Mouse (Mus musculus) heart, postnatal 25 days (tissue): ENCODE results near the gene Fdx1. TPM values are rescaled to one million over a fixed set of nuclear protein-coding genes. Genes with fewer than 3 reads are reported as not detected.

Experiments used
- DNase-seq: peaks from one replicate; pipeline ENCODE4 v3.0.0; 2022; ENCODE audit warnings: low spot score
- intact Hi-C: fragments of 180-260 bp; cut with DNase I; formaldehyde crosslinking; loops from one replicate; pipeline ENCODE4 v1.15.1; 2025
- total RNA-seq, 2 experiments: library from RNA; stranded (reverse); gene quantifications; 2 replicates each; pipeline ENCODE4 v1.2.3; 2021

Gene Fdx1
- total RNA-seq, 2 experiments from 2014 or later = 105 to 116 TPM

- intact Hi-C loops = no loop called here
- no peak for DNase-seq
Observed at GRCm38 (mm10) chr9:51973846-51974245, 10.5 kb upstream of the Fdx1 start.

- DNase-seq = no peak
- intact Hi-C loops = no loop called here
Observed at GRCm38 (mm10) chr9:51966373-51966772, 3.0 kb upstream of the Fdx1 start.

DNA sequence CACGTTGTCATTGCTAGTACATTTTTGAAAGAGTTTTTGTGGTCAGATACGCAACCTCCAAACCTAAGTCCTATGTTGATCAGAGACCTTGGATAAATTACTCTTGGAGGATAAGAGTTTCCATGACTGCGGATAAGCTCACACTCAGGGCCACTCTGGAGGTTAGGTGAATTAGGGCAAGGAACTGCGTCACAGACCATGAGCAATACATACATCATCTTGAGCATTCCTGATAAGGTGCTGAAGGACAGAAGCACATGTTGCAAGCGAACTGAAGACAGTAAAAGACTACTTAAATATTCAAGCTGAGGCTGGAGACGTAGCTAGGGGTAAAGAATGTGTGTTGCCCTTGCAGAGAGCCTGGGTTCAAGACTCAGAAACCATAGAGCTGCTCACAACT is 754 bp upstream of the Fdx1 start:
- intact Hi-C loops = loop anchor here (5.0 kb wide), 1 partner anchor 203 kb away; the partner anchor contains the start of gene Zc3h12c
- DNase-seq = no peak

GRCm38 (mm10) chr9:51961190-51961909 is 2.0 kb downstream of the Fdx1 start:
- intact Hi-C loops = loop anchor here (5.0 kb wide), 1 partner anchor 206 kb away; the partner anchor contains the start of gene Zc3h12c
- no peak for DNase-seq

DNA sequence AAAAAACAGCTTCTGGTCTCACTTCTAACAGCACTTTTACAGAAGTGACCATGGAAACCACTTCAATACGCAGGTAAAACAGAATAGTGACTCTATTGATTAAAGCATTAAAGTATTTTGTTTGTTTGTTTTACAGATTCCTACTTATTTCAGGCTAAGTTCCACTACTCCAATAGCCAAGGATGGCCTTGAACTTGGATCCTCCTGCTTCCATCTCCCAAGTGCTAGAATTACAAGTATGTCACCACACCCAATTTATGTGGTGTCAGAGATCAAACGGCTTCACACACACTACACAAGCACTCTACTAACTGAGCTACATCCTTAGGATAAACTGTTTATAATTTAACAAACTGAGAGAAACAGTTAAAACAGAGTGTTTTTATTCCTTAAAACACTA is 3.0 kb downstream of the Fdx1 start:
- intact Hi-C loops = loop anchor here (5.0 kb wide), 1 partner anchor 207 kb away; the partner anchor contains the start of gene Zc3h12c
- no peak for DNase-seq

DNA sequence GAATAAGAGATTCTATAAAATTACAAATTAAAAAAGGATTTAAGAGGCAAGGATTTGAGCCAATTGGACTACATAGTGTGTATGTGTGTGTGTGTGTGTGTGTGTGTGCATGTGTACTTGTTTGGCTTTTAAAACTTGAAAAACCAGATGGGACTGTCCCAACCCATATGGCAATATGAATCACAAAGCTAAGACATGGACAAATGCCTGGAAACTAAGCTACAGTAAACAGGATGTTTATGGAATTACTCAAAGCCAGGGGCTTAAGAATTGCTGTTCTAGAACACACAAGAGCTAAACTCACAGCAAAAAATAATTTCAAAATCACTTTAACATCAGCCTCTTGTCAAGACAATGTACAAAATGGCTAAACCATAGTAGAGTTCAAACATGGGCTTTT is 4.4 kb downstream of the Fdx1 start:
- no peak for DNase-seq
- intact Hi-C loops = no loop called here

DNA sequence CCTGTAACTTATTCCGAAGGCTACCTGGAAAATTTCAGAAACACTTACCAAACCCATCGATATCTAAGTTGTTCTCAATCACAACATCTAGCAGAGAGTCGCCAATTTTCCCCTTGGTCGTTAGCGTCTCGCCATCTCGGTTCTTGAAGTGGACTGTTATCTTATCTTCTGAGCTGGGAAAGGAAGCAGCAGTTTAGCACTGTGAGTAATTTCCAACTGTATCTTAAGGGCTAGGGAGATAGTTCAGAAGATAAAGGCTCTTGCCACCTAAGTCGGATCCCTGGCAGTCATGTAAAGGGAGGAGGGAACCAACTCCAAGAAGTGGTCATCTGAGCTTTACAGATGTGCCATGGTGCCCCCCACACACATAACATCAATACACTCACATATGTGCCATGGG is 6.3 kb downstream of the Fdx1 start:
- DNase-seq = no peak
- intact Hi-C loops = no loop called here

DNA sequence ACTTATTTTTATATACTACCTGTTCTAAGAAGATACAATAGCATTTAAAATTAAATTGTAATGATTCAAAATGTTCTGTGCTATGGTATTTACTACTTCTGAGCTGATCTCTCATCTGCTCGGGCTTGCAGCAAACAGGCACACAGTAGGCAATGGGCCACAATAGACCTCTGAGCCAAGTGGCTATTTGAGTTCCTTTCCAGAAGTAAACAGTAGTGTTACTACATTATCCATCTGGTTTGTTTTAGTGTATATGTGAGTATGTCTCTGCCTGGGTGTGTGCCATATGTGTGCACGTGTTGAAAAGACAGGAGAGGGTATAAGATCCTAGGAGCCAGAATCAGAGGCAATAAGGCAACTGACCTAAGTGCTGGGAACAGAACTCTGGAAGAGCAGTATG is 6.9 kb downstream of the Fdx1 start:
- intact Hi-C loops = no loop called here

GRCm38 (mm10) chr9:51951337-51951736 is 12.0 kb downstream of the Fdx1 start:
- intact Hi-C loops = no loop called here
- no peak for DNase-seq

More for the DNA sequence above, 6.9 kb downstream of the Fdx1 start:
- no peak for DNase-seq

- DNase-seq = no peak
Observed at GRCm38 (mm10) chr9:51950667-51951066, 12.7 kb downstream of the Fdx1 start.

DNA sequence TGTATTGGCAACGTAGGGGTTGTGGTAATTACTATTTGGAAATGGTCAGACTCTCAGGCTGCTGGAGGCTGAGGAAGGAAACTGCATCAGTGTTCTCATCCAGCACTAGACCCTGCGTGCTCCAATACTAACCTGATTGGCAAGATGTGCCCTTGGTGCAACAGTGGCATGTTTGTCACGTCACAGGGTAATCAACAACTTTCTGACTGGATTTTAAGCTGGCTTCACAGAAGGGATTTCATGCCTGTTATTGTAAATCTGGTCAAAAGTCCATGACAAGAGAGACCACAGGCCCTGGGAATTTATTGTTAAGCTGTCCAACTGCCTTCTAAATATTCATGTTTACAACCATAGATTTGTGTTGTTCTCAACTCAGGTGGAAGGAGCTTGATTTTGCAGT is 13.1 kb downstream of the Fdx1 start:
- intact Hi-C loops = no loop called here
- no peak for DNase-seq

More at GRCm38 (mm10) chr9:51950667-51951066, 12.7 kb downstream of the Fdx1 start:
- intact Hi-C loops = no loop called here

- intact Hi-C loops = no loop called here
- no peak for DNase-seq
Observed at GRCm38 (mm10) chr9:51943934-51944333, 19.4 kb downstream of the Fdx1 start.

- intact Hi-C loops = no loop called here
- DNase-seq = no peak
Observed at GRCm38 (mm10) chr9:51934641-51935040, 28.7 kb downstream of the Fdx1 start.

- intact Hi-C loops = no loop called here
Observed at GRCm38 (mm10) chr9:51931997-51932396, 31.4 kb downstream of the Fdx1 start.

DNA sequence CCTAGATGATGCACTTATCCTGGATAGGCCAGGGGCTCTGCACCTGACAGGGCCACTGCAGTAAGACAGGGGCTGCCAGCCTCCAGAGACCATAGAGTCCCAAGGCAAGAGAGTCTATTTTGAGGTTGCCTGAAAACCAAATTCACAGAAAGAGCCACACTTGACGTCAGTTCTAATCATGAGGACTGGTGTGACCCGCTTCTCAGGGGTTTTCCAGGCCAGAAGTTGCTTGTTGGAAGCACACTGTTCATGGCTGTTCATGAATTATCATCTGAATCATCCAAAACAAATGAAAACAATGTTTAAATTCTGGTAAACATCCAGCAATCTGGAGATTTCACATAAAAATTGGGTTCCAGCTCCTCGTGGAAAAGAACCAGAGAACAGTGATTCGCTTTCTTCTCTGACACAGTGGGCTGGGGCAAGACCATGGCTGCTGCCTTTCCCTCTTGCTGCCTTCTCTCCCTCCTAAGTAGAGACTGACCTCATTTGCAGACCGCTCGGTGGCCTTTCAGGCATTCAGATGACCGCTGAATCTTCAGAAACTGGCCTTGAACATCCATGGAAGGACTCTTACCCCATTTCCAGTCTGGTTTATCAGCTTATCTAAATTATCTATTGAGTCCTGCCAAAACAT is 32.2 kb downstream of the Fdx1 start:
- DNase-seq = no peak
- intact Hi-C loops = no loop called here

More at GRCm38 (mm10) chr9:51931997-51932396, 31.4 kb downstream of the Fdx1 start:
- DNase-seq = no peak

DNA sequence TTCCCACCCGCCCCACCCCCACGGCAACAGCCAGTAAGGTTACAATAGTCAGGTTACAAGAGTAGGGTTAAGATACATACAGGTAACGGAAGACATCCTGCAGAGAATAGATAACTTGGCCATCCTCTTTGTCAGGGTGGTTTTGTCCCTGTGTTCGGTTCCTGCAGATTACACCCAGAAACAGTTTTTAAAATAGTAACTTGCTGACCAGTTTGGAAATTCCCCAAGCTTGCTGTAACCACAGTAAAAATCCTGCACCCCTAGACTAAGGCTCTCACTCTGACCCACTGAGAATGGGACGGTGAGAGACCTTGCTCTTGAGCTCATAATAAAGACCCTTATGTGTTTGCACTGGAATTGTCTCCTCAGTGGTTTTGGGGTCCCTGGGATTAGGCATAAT is 33.4 kb downstream of the Fdx1 start:
- no peak for DNase-seq

DNA sequence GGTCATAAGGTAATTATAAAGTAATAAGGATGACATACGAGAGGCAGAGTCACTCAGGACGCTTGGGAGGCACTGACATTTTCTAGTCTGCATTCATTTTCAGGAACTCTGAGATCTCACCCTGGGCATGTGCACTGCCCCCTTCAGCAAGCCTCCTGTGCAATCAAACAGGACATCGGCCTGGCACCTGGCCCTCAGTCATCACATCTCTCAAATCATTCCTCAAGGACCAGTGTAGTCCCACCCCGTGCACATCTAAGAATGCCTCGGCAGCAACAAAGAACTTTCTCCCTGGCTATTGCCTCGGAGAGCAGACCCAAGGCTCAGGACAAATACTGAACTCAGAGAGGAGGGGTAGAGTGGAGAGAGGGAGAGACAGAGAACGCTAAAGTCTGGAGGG is 34.7 kb downstream of the Fdx1 start:
- DNase-seq = no peak
- intact Hi-C loops = no loop called here

More for the DNA sequence above, 33.4 kb downstream of the Fdx1 start:
- intact Hi-C loops = no loop called here

- intact Hi-C loops = no loop called here
- DNase-seq = no peak
Observed at GRCm38 (mm10) chr9:51928116-51928515, 35.2 kb downstream of the Fdx1 start.

- DNase-seq = no peak
- intact Hi-C loops = no loop called here
Observed at GRCm38 (mm10) chr9:51927680-51928079, 35.7 kb downstream of the Fdx1 start.

DNA sequence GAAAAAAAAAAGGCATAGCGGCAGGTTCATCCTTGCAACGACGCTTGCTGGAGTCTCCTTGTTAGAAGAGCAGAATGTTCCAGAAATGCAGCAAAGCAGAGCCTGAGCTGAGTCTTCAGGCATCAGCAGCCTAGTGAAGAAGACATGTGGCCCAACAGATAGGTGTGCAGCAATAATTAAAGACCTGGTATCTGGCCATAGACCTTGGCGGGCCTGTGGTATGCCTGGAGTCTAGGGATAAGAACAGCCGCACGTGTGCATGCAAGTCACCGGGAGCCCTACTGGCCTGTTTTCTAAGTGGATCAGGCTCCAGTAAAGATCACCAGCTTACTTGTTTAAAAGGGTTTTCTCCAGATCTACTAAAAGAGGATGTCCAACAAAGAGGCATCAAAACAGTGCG is 36.7 kb downstream of the Fdx1 start:
- DNase-seq = no peak
- intact Hi-C loops = no loop called here

DNA sequence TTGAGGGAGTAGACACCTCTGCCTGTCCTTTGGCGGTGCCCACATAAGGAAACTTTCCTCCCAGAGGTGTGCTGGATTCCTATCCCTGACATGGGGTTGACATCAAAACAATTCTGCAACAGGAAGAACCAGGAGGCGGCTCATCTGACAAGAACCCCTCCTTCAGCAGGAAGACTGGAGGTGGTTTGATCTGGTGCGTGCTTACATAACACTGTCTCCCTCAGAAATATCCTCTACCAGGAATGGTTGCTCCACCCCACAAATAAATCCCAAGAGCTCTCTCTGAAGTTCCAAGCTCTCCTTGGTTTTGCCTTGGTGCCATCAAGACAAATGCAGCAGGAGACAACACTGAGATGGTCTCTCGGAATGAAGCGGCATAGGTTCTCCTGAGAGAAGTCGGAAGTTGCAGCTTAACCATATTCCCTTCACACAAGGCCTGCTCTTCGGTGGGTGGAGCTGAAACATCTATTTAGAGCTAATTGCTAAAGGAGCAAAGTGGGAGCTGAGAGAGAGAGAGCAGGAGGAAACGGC is 38.7 kb downstream of the Fdx1 start:
- intact Hi-C loops = no loop called here
- no peak for DNase-seq
